Mouse (Mus musculus) ovary, adult 10 weeks (tissue): ENCODE data around the gene Nfyc. TPM values are rescaled to one million over a fixed set of nuclear protein-coding genes. Genes with fewer than 3 reads are reported as not detected.

Experiments
- polyA plus RNA-seq: library from polyadenylated mRNA; stranded (reverse); fragments of 350-450 nt; fragmentation: Illumina TruSeq; extraction: RNeasy Lipid Tissue Mini Kit (QIAGEN cat#74804); gene quantifications from one replicate; pipeline ENCODE4 v1.2.3, GENCODE M21; 2014

Gene Nfyc
- 28.4 TPM for polyA plus RNA-seq

GRCm38 (mm10) chr4:120831472-120831871 is at the start of gene Nfyc:
Gene Nfyc, minus strand, starts transcription at chr4:120831572.

GRCm38 (mm10) chr4:120854588-120855319 is 23.4 kb upstream of the Nfyc start, which contains the start of gene Rims3:
Gene Rims3, plus strand, starts transcription at chr4:120854816.

GRCm38 (mm10) chr4:120747941-120748866 is 83.2 kb downstream of the Nfyc start, which contains the start of gene Kcnq4:
Gene Kcnq4, minus strand, starts transcription at chr4:120748612.

Other genes starting within 250 kb of the Nfyc start
- not detected for gene Gm8439, start 242.8 kb downstream of the Nfyc start, polyA plus RNA-seq
- gene Cited4, start 165.0 kb downstream of the Nfyc start, polyA plus RNA-seq: not detected
- not detected for gene Kcnq4, start 83.0 kb downstream of the Nfyc start, polyA plus RNA-seq
- gene Rims3, start 23.2 kb upstream of the Nfyc start, polyA plus RNA-seq: 0.54 TPM
- gene Exo5, start 93.4 kb upstream of the Nfyc start, polyA plus RNA-seq: 14.0 TPM
- gene Zfp69, start 120.1 kb upstream of the Nfyc start, polyA plus RNA-seq: 0.77 TPM
- 28.2 TPM for gene Smap2, start 185.7 kb upstream of the Nfyc start, polyA plus RNA-seq
- 0.68 TPM for gene Col9a2, start 207.8 kb upstream of the Nfyc start, polyA plus RNA-seq